Mouse (Mus musculus): ENCODE measurements around the gene Cdk12. TPM values are rescaled to one million over a fixed set of nuclear protein-coding genes. Genes with fewer than 3 reads are reported as not detected.
A peak's percentile ranks its signal among the peaks of the same experiment; 100 is the strongest.

Cdk12 gene
- polyA plus RNA-seq, 1 experiment from 2014 or later, result 18.2 TPM

DNA sequence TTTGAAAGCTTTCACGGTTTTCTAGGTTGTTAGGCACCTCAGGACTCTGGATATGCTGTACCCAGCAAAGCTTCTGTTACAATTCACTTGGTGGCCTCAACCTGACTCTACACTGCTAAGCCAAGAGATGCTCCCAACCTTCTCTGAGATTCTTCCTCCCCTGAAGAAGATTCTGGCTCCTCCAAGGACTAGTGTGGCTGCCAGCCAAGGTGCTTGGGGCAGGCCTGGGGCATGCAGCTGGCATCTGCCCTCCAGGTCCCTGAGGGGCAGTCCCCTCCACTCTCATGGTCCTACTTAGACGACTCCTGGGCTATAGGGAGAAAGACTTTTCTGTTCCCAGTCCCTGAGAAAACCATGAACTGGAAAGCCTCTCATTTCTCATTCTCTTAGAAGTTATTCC lies 88.0 kb downstream of the Cdk12 start:
- ATAC-seq (replicated peaks; ENCODE audit: low FRiP score), result no peak
- Histone ChIP-seq H3K27me3 (ENCODE audit: control insufficient read depth, insufficient read depth, low read length) (peaks cover 6% of the 10 kb centered on the region; the same call in 1 of the 2 replicates), H3K9me3 (ENCODE audit: control insufficient read depth, low read length) (no peaks in the 10 kb centered on the region), H3K27ac (ENCODE audit: low read depth, low read length) (no peak overlapping the region), H3K4me2 (ENCODE audit: low read depth, low read length, severe bottlenecking) (no peak overlapping the region), H3K9ac (ENCODE audit: low read length) (no peak overlapping the region), H3K4me3 (ENCODE audit: low read depth, low read length) (no peak overlapping the region), H3K4me1 (replicated peaks; ENCODE audit: control insufficient read depth, insufficient read depth, low read length) (peaks cover 2% of the 10 kb centered on the region), H3K36me3 (ENCODE audit: control insufficient read depth, insufficient read depth, low read length) (no peaks in the 10 kb centered on the region)
- DNase-seq (ENCODE audit: low spot score), result no peak
- WGBS, result 75% methylated on average over 2 of the region's 2 CpGs

DNA sequence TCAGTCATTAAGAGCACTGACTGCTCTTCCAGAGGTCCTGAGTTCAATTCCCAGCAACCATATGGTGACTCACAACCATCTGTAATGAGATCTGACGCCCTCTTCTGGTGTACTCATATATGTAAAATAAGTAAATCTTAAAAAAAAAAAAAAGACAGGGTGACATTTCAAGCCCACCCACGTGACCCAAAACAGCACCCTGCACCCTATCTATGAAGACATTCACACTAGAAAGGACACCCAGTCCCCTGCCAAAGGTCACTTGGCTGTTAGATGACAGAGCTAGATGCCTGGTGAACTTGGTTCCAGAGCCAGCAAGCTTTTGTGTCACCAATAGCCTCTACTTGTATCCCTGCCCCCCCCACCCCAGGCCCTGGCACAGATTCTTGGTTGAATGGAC lies 90.2 kb downstream of the Cdk12 start:
- ATAC-seq (replicated peaks; ENCODE audit: low FRiP score) (no peak), DNase-seq (ENCODE audit: low spot score) (no peak)
- no peak overlapping the region for H3K4me3 ChIP-seq (ENCODE audit: low read depth, low read length)
- H3K27me3 ChIP-seq (ENCODE audit: control insufficient read depth, insufficient read depth, low read length), result peaks cover 6% of the 10 kb centered on the region; the same call in 1 of the 2 replicates
- H3K27ac ChIP-seq (ENCODE audit: low read depth, low read length), result no peak overlapping the region
- H3K4me1 ChIP-seq (replicated peaks; ENCODE audit: control insufficient read depth, insufficient read depth, low read length), result peaks cover 9% of the 10 kb centered on the region
- H3K9me3 ChIP-seq (ENCODE audit: control insufficient read depth, low read length), result no peaks in the 10 kb centered on the region
- H3K4me2 ChIP-seq (ENCODE audit: low read depth, low read length, severe bottlenecking), result no peak overlapping the region
- H3K9ac ChIP-seq (ENCODE audit: low read length), result no peak overlapping the region
- no peaks in the 10 kb centered on the region for H3K36me3 ChIP-seq (ENCODE audit: control insufficient read depth, insufficient read depth, low read length)
- 38% methylated on average over 2 of the region's 2 CpGs for WGBS

- peak overlapping the region; percentile 98 for H3K4me2 ChIP-seq (ENCODE audit: low read depth, low read length, severe bottlenecking)
- H3K27me3 ChIP-seq (ENCODE audit: control insufficient read depth, insufficient read depth, low read length), result peaks cover 6% of the 10 kb centered on the region; the same call in 1 of the 2 replicates
- H3K36me3 ChIP-seq (ENCODE audit: control insufficient read depth, insufficient read depth, low read length), result no peaks in the 10 kb centered on the region
- peak overlapping the region; percentile 69 for H3K4me3 ChIP-seq (ENCODE audit: low read depth, low read length)
- ATAC-seq (replicated peaks; ENCODE audit: low FRiP score) (peak; percentile 72), DNase-seq (ENCODE audit: low spot score) (peak; percentile 88)
- no peak overlapping the region for H3K27ac ChIP-seq (ENCODE audit: low read depth, low read length)
- H3K4me1 ChIP-seq (replicated peaks; ENCODE audit: control insufficient read depth, insufficient read depth, low read length), result peaks cover 9% of the 10 kb centered on the region
- H3K9me3 ChIP-seq (ENCODE audit: control insufficient read depth, low read length), result no peaks in the 10 kb centered on the region
- 2% methylated on average over 58 of the region's 58 CpGs for WGBS
- peak overlapping the region; percentile 81 for H3K9ac ChIP-seq (ENCODE audit: low read length)
Measured at GRCm38 (mm10) chr11:98294188-98295012, 91.5 kb downstream of the Cdk12 start.

- Histone ChIP-seq H3K9ac (ENCODE audit: low read length) (peak overlapping the region; percentile 81), H3K36me3 (ENCODE audit: control insufficient read depth, insufficient read depth, low read length) (no peaks in the 10 kb centered on the region), H3K4me2 (ENCODE audit: low read depth, low read length, severe bottlenecking) (peak overlapping the region; percentile 98), H3K4me3 (ENCODE audit: low read depth, low read length) (peak overlapping the region; percentile 69), H3K27me3 (ENCODE audit: control insufficient read depth, insufficient read depth, low read length) (peaks cover 6% of the 10 kb centered on the region; the same call in 1 of the 2 replicates), H3K9me3 (ENCODE audit: control insufficient read depth, low read length) (no peaks in the 10 kb centered on the region), H3K27ac (ENCODE audit: low read depth, low read length) (no peak overlapping the region), H3K4me1 (replicated peaks; ENCODE audit: control insufficient read depth, insufficient read depth, low read length) (peaks cover 9% of the 10 kb centered on the region)
- WGBS, result 8% methylated on average over 9 of the region's 9 CpGs
- ATAC-seq (replicated peaks; ENCODE audit: low FRiP score), result no peak
- no peak for DNase-seq (ENCODE audit: low spot score)
Measured at GRCm38 (mm10) chr11:98295013-98295585, 92.2 kb downstream of the Cdk12 start.

GRCm38 (mm10) chr11:98296277-98296676 lies 93.4 kb downstream of the Cdk12 start:
- WGBS, result under 1% methylated on average over 5 of the region's 5 CpGs
- peak; percentile 74 for DNase-seq (ENCODE audit: low spot score)
- no peak overlapping the region for H3K27ac ChIP-seq (ENCODE audit: low read depth, low read length)
- H3K36me3 ChIP-seq (ENCODE audit: control insufficient read depth, insufficient read depth, low read length), result no peaks in the 10 kb centered on the region
- H3K4me3 ChIP-seq (ENCODE audit: low read depth, low read length), result no peak overlapping the region
- peaks cover 9% of the 10 kb centered on the region for H3K4me1 ChIP-seq (replicated peaks; ENCODE audit: control insufficient read depth, insufficient read depth, low read length)
- no peak overlapping the region for H3K9ac ChIP-seq (ENCODE audit: low read length)
- no peak overlapping the region for H3K4me2 ChIP-seq (ENCODE audit: low read depth, low read length, severe bottlenecking)
- peaks cover 6% of the 10 kb centered on the region; the same call in 1 of the 2 replicates for H3K27me3 ChIP-seq (ENCODE audit: control insufficient read depth, insufficient read depth, low read length)
- ATAC-seq (replicated peaks; ENCODE audit: low FRiP score), result peak; percentile 44
- H3K9me3 ChIP-seq (ENCODE audit: control insufficient read depth, low read length), result no peaks in the 10 kb centered on the region

- Histone ChIP-seq H3K27ac (ENCODE audit: low read depth, low read length) (no peak overlapping the region), H3K4me2 (ENCODE audit: low read depth, low read length, severe bottlenecking) (no peak overlapping the region), H3K4me1 (replicated peaks; ENCODE audit: control insufficient read depth, insufficient read depth, low read length) (peaks cover 9% of the 10 kb centered on the region), H3K36me3 (ENCODE audit: control insufficient read depth, insufficient read depth, low read length) (no peaks in the 10 kb centered on the region), H3K4me3 (ENCODE audit: low read depth, low read length) (no peak overlapping the region), H3K9ac (ENCODE audit: low read length) (no peak overlapping the region), H3K9me3 (ENCODE audit: control insufficient read depth, low read length) (no peaks in the 10 kb centered on the region), H3K27me3 (ENCODE audit: control insufficient read depth, insufficient read depth, low read length) (peaks cover 6% of the 10 kb centered on the region; the same call in 1 of the 2 replicates)
- WGBS, result 63% methylated on average over 2 of the region's 2 CpGs
- ATAC-seq (replicated peaks; ENCODE audit: low FRiP score), result no peak
- DNase-seq (ENCODE audit: low spot score), result no peak
Measured at GRCm38 (mm10) chr11:98296916-98297315, 94.1 kb downstream of the Cdk12 start.

GRCm38 (mm10) chr11:98297778-98298177 lies 94.9 kb downstream of the Cdk12 start:
- WGBS, result 23% methylated on average over 7 of the region's 7 CpGs
- DNase-seq (ENCODE audit: low spot score), result no peak
- no peak overlapping the region for H3K27ac ChIP-seq (ENCODE audit: low read depth, low read length)
- H3K9me3 ChIP-seq (ENCODE audit: control insufficient read depth, low read length), result no peaks in the 10 kb centered on the region
- H3K36me3 ChIP-seq (ENCODE audit: control insufficient read depth, insufficient read depth, low read length), result no peaks in the 10 kb centered on the region
- peaks cover 6% of the 10 kb centered on the region; the same call in 1 of the 2 replicates for H3K27me3 ChIP-seq (ENCODE audit: control insufficient read depth, insufficient read depth, low read length)
- H3K4me2 ChIP-seq (ENCODE audit: low read depth, low read length, severe bottlenecking), result no peak overlapping the region
- no peak overlapping the region; the same call in 1 of the 2 replicates for H3K9ac ChIP-seq (ENCODE audit: low read length)
- no peak for ATAC-seq (replicated peaks; ENCODE audit: low FRiP score)
- H3K4me3 ChIP-seq (ENCODE audit: low read depth, low read length), result no peak overlapping the region
- H3K4me1 ChIP-seq (replicated peaks; ENCODE audit: control insufficient read depth, insufficient read depth, low read length), result peaks cover 9% of the 10 kb centered on the region

- H3K9me3 ChIP-seq (ENCODE audit: control insufficient read depth, low read length), result no peaks in the 10 kb centered on the region
- no peak for DNase-seq (ENCODE audit: low spot score)
- no peak overlapping the region for H3K4me2 ChIP-seq (ENCODE audit: low read depth, low read length, severe bottlenecking)
- 3% methylated on average over 10 of the region's 10 CpGs for WGBS
- H3K4me1 ChIP-seq (replicated peaks; ENCODE audit: control insufficient read depth, insufficient read depth, low read length), result peaks cover 9% of the 10 kb centered on the region
- no peak overlapping the region for H3K4me3 ChIP-seq (ENCODE audit: low read depth, low read length)
- peaks cover 6% of the 10 kb centered on the region; the same call in 1 of the 2 replicates for H3K27me3 ChIP-seq (ENCODE audit: control insufficient read depth, insufficient read depth, low read length)
- ATAC-seq (replicated peaks; ENCODE audit: low FRiP score), result no peak
- H3K36me3 ChIP-seq (ENCODE audit: control insufficient read depth, insufficient read depth, low read length), result no peaks in the 10 kb centered on the region
- no peak overlapping the region for H3K9ac ChIP-seq (ENCODE audit: low read length)
- H3K27ac ChIP-seq (ENCODE audit: low read depth, low read length), result no peak overlapping the region
Measured at GRCm38 (mm10) chr11:98298484-98299205, 95.8 kb downstream of the Cdk12 start.
